Mouse (Mus musculus) CD4-positive, CD25-positive, alpha-beta regulatory T cell, adult 2 months (primary cell): Measurements from ENCODE around the gene Sh2b2.

Source experiments
- DNase-seq: peaks from one replicate; pipeline ENCODE4 v3.0.0-alpha.2; 2012; ENCODE audit warnings: low read depth, low spot score

Gene Sh2b2

GRCm38 (mm10) chr5:136246452-136246838 lies at the start of gene Sh2b2:
Sh2b2 (minus strand) TSS chr5:136246556.
- no peak for DNase-seq

DNA sequence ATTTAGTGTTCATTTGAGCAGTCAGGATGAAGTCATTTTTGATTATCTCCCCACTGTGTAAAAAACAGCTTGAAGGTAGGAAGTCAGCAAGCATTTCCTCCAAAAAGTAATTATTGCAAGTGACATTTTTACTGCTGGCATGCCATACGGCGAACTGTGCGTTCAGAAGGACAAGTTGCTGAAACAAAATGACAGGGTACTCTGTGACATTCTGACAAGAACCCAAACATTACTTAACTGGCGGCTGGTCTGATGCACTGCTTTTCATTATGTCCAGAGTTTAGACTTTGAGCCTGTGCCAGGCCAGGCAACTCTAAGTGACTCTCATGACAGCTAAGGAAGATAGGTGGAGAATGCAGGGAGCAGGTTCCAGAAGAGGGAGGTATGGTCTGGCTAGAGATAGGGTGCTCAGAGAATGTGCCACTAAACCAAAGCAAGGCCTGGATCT lies 46.6 kb upstream of the Sh2b2 start:
- no peak for DNase-seq

DNA sequence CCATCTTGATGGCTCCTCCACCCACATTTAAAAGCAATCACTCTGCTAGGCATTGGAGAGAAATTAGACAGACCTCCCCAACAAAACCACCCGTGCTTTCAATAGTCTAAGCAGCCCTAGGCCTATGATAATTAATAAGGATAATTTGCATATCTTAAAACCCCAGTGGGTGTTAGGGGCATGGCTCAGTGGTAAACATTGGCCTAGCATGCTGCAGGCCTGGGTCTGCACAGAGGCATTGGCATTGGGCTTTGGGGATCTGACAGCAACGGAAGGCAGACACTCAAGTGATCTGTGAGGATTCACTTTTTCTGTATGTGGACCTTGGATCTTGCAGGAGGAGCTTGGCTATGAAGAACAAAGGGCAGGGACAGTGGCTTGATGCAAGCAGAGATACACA lies 46.0 kb upstream of the Sh2b2 start:
- DNase-seq = no peak

DNA sequence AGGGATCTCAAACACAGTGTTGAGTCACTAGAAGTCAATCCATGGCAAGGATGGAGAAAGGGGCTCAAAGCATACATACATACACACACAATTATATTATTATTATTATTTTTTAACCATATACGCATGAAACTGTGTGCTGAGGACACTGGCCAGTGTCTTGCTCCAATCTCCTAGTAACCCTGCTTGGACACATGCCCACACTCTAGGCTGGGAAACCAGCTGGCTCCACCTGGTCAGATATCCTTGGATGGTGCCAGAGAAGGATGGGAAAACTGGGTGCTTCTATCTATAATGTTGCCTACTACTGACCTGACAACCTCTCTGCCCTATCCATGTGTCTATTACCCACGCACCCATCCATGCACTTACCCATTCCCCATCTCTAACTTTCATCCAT lies 45.2 kb upstream of the Sh2b2 start:
- no peak for DNase-seq

GRCm38 (mm10) chr5:136289776-136290175 lies 43.4 kb upstream of the Sh2b2 start:
- DNase-seq = no peak

DNA sequence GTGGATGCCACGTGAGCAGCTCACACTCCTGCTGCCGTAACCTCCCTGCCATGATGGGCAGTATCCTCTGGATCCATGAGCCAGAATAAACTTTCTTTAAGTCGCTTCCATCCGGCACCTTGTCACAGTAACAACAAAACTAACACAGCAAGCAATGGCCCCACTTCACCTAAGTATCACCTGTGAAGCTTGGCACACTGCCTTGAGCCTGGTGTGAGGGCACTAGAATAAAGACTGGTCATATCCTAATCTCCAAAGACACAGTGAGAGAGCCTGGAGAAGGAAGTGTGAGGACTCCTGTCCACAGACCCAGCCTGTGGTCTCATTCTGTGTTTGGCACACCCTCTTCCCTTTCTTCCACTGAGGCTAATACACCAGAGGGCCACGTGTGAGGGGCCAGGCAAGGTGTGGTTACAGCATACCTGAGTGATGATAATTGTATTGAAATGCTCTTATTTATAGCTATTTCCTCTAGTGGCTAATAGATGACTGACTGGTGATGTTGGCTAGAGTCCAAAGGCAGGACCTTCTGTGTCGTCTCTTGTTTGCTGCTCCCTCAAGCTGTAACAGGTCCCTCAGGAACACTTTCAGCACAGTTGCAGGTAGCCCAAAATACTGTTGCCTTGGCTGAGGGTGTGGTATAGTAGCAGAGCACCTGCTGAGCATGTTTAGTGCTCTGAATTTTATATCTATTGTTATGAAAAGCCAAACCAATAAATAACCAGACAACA lies 42.2 kb upstream of the Sh2b2 start:
- DNase-seq = no peak

DNA sequence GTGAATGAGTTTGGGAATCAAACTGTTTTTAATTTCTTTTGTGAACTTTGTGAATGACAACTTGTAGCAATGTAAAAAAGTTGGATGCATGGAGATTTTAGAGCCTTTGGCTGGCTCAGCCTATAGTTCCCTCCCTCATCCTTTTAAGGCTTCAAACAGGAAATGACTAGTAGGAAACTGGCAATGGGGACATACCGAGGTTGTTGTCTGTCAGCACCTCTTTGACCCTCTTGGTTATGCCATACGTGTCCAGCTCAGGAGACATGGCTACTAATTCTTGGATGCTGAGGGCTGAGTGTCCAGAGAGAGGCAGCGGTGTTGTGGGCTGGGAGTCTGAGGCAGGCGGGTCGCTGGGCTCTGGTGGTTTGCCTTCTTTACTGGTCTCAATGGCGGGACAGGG lies 40.2 kb upstream of the Sh2b2 start:
- DNase-seq = no peak

DNA sequence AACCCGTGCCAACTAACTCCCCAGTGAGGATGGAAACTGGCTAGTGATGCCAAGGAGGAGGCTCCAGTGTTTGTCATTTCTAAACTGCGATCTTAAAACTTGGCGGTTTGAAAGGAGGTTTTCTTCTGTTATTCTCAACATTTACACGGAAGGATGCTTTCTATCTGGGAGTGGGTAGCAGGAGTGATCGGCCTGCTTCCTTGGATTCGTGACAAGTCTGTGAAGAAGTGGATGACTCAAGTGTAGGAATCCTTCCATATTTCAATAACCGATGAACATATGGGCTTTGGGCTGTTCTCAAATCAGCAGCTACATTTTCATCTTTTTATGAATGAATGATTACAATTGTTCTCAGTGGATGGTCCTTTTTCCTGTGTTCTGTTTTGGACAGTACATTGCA lies 38.8 kb upstream of the Sh2b2 start:
- DNase-seq = no peak

GRCm38 (mm10) chr5:136281351-136281750 lies 35.0 kb upstream of the Sh2b2 start:
- peak; percentile 23 for DNase-seq

GRCm38 (mm10) chr5:136274739-136275138 lies 28.4 kb upstream of the Sh2b2 start:
- no peak for DNase-seq

- DNase-seq = no peak
Measured at GRCm38 (mm10) chr5:136269937-136270336, 23.6 kb upstream of the Sh2b2 start.

- DNase-seq = no peak
Measured at GRCm38 (mm10) chr5:136266077-136266476, 19.7 kb upstream of the Sh2b2 start.

- DNase-seq = no peak
Measured at GRCm38 (mm10) chr5:136263342-136263741, 17.0 kb upstream of the Sh2b2 start.

- DNase-seq = peak; percentile 79
Measured at GRCm38 (mm10) chr5:136258919-136259318, 12.6 kb upstream of the Sh2b2 start.

GRCm38 (mm10) chr5:136252899-136253298 lies 6.5 kb upstream of the Sh2b2 start:
- peak; percentile 85 for DNase-seq

DNA sequence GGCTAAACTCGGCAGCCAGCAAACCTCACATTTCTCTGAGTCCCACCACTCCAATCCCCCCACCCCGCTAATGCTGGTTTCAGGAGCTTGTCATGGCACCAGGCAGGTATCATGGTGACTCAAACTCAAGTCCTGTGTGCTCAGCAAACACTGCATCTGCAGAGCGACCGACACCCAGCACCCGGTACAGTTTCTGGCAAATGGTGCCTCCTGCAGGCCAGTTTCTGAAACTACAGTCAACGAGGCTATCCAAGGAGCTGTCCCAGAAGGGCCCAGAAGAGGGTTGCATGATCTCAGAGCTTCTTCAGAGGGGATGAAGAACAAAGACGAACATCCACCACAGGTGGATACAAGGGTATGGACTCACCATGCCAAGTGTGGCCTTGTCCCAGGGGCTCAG lies 4.6 kb upstream of the Sh2b2 start:
- peak; percentile 58 for DNase-seq

DNA sequence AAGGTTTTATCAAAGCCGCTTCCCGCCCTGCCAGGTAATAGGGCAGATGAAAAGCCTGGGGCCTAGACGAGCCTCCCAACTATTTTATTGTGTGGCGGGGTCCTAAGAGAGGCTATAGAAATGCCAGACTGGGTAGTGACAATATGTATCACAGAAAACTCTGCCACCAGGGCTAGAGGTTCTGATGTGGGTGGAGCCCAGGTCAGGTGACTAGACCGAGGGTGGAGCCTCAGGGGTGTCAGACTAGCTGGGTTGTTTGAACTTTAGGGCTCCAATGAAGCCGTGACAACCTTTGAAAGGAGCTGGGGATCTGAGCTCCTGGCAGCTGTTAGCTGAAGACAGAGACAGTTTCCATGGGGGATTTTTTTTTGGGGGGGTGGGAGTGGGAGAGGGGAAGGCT lies 2.1 kb upstream of the Sh2b2 start:
- no peak for DNase-seq

- DNase-seq = no peak
Measured at GRCm38 (mm10) chr5:136245541-136246451, 560 bp downstream of the Sh2b2 start.

DNA sequence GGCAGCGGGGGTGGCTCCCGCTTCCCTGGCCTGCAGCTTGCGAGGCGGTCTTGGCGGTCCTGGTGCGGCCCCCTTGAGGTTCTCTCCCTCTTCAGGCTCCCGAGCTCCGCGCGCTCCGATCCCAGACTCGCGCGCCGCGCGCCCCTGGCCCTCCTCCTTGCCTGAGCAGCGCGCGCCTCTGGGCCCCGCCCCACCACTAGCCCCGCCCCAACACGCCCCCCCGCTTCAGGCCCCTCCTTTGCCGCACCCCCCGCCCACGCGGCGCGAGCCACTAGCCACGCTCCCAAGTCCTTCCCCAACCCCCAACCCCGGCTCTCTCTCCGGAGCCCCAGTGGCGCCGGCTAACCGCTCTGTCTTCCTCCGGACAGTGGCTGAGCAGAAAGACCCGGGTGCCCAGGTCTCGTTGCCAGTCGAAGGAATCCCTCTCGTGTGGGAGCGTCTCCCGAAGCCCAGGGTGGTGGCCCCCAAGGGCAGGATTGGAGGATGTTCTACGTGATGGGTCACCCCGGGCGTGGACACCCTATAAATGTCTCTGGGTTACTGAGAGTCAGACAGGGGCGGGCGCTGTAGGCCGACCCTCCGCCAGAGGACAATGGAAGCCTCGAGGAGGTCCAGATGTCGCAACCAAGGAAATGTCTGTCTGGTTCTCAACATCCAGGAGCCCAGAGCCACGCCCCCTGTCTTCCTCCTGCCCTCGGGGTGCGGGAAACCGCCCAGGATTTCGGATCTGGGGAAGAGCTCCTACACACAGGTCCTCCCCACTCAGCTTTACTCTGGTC lies 1.4 kb downstream of the Sh2b2 start:
- peak; percentile 74 for DNase-seq

DNA sequence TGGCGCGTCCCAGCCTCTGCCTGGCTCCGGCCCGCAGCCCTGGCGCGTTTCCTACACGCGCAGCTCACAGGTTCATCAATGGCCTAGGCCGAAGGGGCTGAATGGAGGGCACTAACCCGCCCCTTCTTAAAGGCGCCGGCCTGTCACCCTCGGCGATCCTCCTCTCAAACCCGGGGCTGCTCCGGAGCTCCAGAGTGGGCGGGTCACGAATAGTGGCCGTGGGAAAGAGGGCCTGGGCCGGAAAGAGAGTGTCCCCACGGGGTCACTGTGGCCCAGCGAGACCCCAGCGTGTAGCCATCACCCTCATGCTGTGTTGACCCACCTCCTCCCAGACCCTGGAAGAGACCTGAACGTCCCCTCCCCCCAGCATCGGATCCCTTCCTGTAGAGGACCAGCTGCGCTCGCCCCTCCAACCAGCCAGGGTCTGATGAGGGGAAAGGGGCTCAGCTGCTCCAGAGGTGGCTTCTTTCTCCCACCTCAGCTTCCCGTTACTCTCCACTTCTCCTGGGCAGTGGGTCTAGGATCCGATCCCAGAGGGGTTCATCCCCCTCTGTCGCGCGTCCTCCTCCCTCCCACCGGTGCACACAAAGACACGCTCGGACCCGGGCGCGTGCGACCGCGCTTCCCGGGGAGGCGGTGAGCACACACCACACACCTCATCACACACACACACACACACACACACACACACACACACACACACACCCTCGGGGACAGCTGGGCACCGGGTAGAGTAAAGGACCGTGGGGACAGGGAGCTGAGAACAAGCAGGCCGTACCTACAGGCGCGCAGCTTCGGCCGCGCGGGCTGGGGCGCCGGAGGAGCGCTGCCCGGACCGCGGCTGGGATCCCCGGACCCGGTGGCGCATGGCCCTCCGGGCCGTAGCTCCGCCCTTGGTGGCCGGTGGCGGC lies 2.2 kb downstream of the Sh2b2 start:
- peak; percentile 11 for DNase-seq

DNA sequence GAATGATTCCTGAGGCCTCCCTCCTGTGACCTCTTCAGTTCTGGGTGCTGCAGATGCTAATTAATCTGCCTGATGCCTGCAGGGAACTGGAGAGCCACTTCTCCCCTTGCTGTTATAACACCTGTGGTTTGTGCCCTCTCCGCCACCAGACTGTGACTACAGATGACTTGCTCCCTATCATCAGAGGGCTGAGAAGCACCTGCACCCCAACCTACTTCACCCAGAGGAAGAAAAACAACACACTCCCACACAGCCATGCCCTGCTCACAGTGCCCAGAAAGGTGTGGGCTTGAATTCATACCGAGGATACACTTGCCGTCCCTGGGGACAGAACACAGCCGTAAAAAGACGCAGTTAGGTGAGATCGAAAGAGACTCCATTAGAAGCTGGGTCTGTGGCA lies 5.2 kb downstream of the Sh2b2 start:
- no peak for DNase-seq
